Mouse (Mus musculus) heart, postnatal 14 days (tissue): ENCODE results near the gene Entpd7. TPM values are rescaled to one million over a fixed set of nuclear protein-coding genes. Genes with fewer than 3 reads are reported as not detected.

Source experiments
- DNase-seq, 2 experiments: peaks; one replicate each; pipeline ENCODE4 v3.0.0; 2021 to 2022
- intact Hi-C: fragments of 180-260 bp; cut with DNase I; formaldehyde crosslinking; loops from one replicate; pipeline ENCODE4 v1.15.1; 2025
- total RNA-seq, 2 experiments: library from RNA; stranded (reverse); gene quantifications; 2 replicates each; pipeline ENCODE4 v1.2.3; 2021

The Entpd7 gene
- total RNA-seq, 2 experiments from 2014 or later, result 4.6 to 4.8 TPM

DNA sequence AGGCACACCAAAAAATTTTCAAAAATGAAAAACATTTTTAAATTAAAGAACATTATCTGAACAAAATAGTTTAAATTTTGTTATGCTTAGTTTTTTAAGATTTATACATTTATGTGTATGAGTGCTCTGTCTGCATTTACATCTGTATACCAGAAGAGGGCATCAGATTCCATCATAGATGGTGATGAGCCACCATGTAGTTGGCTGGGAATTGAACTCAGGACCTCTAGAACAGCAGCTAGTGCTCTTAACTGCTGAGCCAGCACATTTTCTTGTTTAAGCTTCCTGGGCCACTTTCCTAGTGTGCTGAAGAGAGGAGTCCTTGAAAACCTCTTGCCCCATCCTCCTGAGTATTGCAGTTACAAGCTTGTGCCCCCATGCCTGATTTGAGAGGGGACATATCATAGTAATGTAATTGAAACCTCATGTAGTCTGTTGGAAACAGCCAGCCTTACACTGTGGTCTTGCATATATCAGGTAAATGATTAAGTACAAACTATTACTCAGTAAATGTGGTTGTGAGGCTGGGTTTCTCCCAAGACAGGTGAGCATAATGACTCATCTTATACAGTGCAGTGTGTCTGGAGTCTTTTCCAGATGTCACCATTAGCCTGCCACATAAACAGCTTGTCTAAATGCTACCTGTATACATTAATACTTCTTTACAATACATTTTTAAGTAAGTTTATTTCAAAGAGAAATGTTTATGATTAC, 72.2 kb downstream of the Entpd7 start:
- intact Hi-C loops, result no loop called here
- DNase-seq, result no peak

DNA sequence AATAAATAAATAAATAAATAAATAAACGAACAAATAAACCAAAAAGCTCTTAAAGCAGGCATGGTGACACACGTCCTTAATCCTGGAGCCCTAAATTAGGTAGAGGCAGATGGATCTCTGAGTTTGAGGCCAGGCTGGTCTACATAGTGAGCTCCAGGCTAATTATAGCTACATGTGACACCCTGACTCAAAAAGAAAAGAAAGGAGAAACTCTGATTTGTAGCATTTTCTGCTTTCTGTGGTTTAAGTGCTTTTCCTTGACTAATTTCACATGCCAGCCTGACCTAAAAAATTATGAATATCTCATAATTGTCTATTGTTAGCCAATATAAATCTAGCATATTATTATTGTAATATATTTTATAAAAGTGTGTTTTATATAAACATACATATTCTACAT, 72.9 kb downstream of the Entpd7 start:
- no peak for DNase-seq
- intact Hi-C loops, result no loop called here

DNA sequence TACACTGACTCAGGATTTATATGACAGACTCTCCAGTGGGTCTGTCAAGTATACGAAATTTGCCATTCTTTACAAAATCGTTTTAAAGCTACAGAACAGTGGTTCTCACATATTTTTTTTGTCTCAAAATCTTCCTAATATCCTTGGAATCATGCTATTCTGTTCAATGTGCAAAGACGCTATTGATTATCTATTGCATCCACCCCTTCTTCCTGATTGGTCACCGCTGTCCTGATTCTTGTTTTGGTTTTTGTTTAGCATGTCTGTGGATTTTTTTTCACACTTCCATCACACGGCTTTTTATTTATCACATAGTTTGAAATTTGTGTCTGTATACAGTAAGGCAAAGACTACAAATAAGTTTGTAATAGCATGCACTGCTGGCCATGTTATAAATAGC, 77.0 kb downstream of the Entpd7 start:
- no peak for DNase-seq
- intact Hi-C loops, result no loop called here

GRCm38 (mm10) chr19:43767549-43768322, 78.3 kb downstream of the Entpd7 start:
- intact Hi-C loops, result no loop called here
- DNase-seq, result no peak

DNA sequence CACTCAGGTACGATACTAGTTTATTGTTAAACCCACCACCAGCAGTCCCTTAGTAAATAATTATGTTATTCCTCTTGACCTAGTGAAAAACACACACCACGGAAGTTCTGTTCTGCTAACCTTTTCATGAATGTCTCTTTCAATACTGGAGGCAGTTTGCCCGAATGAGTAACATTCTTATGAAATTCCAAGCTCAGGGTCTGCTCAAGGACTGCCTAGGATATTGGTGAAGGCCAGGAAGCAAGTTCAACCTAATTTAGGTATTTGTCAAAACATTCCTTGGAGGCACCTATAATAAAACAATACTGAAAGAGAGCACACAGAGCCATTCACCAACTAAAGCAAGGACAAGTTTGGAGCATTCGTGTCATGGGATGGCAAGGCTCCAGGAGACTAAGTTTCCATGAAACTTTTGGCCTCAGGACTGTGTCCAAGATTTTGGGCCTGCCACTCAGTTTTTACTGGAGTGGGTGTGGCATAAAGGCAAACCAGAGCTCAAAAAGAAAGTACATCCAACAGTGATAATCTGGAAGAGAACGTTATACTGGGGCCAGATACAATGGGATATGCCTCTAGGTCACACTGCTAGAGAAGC, 80.0 kb downstream of the Entpd7 start:
- intact Hi-C loops, result no loop called here
- no peak for DNase-seq

GRCm38 (mm10) chr19:43770584-43770983, 81.1 kb downstream of the Entpd7 start:
- intact Hi-C loops, result no loop called here
- DNase-seq, result no peak

DNA sequence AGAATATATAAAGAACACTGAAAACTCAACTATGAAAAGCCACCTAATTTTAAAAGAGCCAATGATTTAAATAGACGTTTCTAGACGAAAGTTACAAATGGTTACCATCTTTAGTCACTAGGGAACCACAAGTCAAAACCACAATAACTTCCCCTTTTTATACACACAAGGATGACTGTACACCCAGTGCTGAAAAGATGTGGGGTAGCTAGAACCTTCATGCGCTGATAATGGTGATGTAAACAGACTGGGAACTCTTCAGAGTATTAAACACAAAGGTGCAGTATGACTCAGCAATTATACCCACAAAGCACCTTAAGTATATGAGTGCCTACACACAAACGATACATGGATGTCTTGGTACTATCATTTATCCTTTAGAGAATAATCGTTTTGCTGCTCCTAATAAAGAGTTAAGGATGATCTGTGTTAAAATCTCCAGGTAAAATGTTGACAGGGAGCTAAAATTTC, 82.1 kb downstream of the Entpd7 start:
- intact Hi-C loops, result no loop called here
- DNase-seq, result no peak

DNA sequence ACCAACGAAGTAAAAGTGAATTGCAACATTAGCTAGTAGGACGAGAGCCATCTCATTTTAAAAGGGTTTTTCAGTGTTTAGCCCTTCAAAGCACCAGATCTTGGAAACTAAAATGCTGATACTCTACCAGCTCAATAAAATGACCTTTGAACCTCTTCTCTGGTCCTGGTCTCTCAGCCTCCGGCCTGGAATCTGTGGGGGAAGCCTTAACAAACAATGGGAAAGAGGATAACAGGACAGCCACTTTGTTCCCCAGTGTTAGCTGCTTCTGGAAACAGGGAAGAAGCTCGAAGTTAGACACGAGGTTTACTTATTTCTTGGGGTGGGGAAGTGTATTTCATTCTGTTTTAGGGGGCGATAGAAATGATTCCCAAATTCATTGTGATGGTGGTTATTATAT, 82.8 kb downstream of the Entpd7 start:
- intact Hi-C loops, result no loop called here
- DNase-seq, result no peak

GRCm38 (mm10) chr19:43775433-43775832, 86.0 kb downstream of the Entpd7 start:
- DNase-seq, result no peak
- intact Hi-C loops, result no loop called here

DNA sequence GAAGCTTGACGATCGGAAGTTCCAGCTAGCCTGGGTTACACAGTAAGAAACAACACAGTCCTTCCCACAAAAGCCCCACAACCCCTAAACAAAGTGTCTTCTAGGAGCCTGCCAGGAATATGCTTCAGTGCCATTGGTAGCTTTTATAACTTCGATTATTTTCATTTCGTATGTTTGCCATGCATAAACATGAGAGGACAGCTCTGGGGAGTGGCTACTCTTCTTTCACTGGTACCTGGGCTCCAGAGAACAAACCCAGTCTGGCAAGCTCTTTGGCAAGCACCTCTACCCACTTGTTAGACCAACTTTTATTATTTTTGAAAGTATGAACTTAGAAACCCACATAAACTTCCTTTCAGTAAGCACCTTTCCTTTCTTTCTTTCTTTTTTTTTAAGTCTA, 87.1 kb downstream of the Entpd7 start:
- intact Hi-C loops, result no loop called here
- no peak for DNase-seq

- intact Hi-C loops, result no loop called here
- no peak for DNase-seq
Measured at GRCm38 (mm10) chr19:43777308-43777707, 87.8 kb downstream of the Entpd7 start.

GRCm38 (mm10) chr19:43780391-43780790, 90.9 kb downstream of the Entpd7 start:
- no peak for DNase-seq
- intact Hi-C loops, result no loop called here

- no peak for DNase-seq
- intact Hi-C loops, result no loop called here
Measured at GRCm38 (mm10) chr19:43781980-43782379, 92.5 kb downstream of the Entpd7 start, which contains the start of gene Abcc2. Gene Abcc2 (plus strand): TSS chr19:43782192.

Other genes with a start within 250 kb of the Entpd7 start
- under 1 TPM; 0.07 TPM for gene Cnnm1, start 249.2 kb upstream of the Entpd7 start, total RNA-seq
- 100 to 1,000 TPM; 687 to 721 TPM for gene Got1, start 165.1 kb upstream of the Entpd7 start, total RNA-seq
- not detected for gene Nkx2-3, start 77.3 kb upstream of the Entpd7 start, total RNA-seq
- 10 to 100 TPM; 21.6 to 25.4 TPM for gene Slc25a28, start 14.8 kb upstream of the Entpd7 start, total RNA-seq
- 10 to 100 TPM in 1 of 2 experiments, 1 to 10 TPM in 1; 9.5 to 12.7 TPM for gene Cutc, start 63.3 kb downstream of the Entpd7 start, total RNA-seq
- 10 to 100 TPM; 29.5 to 34.6 TPM for gene Cox15, start 63.3 kb downstream of the Entpd7 start, total RNA-seq
- gene Abcc2, start 92.5 kb downstream of the Entpd7 start, total RNA-seq, result not detected